Mouse (Mus musculus) cerebral cortex, adult 2 months (tissue): Measurements from ENCODE around the gene Creb5.

ENCODE experiments used
- WGBS: fragments of 180-500 bp; shearing (Covaris S2); methylation state at CpG from one replicate; pipeline ENCODE4 v1.1.7; 2018; 5-methylcytosine and 5-hydroxymethylcytosine counted together

Gene Creb5

DNA sequence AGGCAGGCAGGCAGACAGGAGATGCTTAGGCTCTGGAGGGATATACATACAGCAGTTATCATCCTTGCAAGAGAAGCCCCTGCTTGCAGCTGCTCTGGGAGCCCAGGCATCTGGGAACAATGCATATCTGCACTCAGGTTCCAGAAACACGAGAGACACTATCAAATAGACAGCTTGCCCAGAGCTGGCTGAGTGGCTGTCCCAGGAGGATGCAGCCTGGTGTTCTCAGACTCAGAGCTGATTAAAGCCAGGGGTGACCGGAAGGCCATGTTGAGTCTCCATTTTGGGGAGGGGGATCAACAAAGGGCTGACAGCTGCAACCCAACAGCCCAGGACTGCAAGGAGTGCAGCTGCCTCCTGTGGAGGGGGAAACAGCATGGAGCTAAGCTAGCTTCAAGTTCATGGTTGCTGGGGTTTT lies 258.4 kb downstream of the Creb5 start:
- WGBS: 52% methylated on average over 2 of the region's 2 CpGs

DNA sequence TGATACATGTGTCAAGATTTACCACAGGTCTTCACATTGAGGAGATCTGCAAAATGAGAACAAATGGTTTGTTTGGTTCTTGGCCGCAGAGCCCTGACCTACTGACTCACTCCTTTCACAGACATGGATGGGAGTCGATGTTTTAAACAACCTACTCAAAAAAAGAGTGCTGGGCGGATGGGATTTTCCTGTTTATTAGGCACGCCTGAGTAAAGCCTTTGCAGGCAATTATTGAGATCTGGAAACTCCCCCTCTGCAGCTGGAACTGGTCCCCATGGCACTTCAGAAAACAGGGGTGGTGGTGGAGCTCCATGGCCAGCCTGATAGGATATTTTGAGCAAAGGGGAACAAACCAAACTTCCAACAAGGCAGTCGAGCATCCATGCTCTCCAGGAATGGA lies 258.9 kb downstream of the Creb5 start:
- 52% methylated on average over 5 of the region's 5 CpGs for WGBS

DNA sequence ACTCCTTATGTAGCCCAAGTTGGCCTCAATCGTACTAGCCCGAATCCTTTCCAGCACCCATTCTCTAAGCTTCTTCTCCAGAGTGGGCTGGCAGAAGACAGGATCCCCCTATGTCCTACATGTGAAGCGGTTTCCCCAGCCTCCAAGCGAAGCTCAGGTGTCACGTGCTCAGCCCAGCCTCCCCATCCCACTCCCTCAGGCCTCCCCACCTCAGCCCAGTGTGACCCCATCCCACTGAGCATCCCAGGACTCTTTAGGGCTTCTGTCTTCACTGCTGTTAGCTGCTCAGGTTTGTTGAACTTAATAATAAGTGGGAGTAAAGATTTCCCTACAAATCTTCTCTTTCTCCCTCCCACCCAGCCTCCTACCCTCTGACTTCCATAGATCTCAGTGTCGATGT lies 261.2 kb downstream of the Creb5 start:
- 87% methylated on average over 6 of the region's 6 CpGs for WGBS

DNA sequence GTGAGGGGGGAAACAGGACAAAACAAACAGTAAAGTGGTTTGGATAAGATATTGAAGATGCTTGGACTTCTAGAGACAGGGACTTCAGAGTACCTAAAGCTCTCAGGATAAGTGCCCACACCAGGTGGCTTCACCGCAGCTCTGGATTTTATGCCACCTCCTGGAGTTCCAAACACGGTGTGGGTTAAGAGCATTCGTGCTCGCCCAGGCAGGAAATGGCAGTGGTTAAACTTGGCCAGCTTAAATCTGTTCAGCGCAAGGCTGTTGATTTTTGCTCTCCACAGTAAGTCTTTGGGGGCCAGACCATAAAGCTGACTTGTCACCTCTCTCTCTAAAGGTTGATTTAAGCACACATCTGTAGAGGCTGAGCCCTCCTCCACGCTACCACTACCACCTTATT lies 262.3 kb downstream of the Creb5 start:
- 60% methylated on average over 6 of the region's 6 CpGs for WGBS

DNA sequence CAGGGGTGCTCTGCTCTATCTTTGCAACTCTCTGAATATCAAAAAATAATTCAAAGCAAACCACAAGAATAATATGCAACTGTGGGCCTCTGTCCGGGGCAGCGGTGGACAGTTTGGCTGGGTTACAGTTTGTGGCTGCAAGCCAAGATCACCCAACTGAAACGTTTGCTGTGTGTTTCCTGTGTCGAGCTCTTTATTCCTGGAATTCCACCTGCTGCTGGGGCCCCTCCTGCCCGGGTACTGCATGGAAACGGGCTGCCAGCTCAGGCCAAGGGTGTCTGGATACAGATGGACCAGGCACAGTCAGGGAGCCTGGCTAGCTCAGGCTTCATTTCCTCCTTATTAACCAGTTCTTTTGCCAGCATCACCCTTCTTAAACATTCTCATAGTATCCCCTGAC lies 269.0 kb downstream of the Creb5 start:
- 32% methylated on average over 6 of the region's 6 CpGs for WGBS

DNA sequence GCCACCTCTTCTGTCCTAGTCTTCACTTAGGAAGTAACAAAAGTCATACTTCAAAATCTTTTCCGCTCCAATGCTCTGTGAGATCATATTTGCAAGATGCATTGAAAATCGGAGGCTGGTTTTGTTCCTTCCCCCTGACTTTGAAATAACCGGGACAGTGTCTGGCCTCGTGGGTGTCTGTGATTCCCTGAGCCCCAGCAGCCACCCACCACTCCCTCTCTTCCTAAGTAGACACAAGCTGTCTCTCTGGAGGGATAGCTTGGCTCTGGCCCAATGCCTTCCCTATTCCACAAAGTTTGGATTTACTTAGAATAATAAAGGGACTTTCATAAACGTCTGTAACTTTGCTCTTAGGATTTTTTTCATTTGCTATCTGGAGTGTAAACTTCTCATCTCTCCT lies 273.9 kb downstream of the Creb5 start:
- WGBS: 43% methylated on average over 5 of the region's 5 CpGs

DNA sequence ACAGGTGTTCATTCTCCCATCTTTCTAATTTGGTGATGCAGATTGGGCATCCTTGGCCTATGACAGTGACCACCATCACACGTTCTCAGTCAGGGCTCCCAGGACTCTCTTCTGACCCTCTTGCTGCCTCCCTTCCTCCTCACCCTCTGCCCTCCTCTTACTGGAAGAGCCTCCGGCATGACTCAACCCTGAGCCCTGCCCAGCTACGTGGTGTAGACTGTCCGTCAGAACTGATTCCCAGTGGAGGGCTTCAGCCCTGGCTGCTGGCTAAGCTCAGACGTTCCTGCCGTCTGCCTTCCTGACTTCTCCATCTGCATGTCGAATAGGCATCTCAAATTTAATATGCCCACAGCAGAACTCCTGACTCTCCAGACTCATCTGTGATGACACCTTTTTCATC lies 275.5 kb downstream of the Creb5 start:
- WGBS: 91% methylated on average over 7 of the region's 7 CpGs

DNA sequence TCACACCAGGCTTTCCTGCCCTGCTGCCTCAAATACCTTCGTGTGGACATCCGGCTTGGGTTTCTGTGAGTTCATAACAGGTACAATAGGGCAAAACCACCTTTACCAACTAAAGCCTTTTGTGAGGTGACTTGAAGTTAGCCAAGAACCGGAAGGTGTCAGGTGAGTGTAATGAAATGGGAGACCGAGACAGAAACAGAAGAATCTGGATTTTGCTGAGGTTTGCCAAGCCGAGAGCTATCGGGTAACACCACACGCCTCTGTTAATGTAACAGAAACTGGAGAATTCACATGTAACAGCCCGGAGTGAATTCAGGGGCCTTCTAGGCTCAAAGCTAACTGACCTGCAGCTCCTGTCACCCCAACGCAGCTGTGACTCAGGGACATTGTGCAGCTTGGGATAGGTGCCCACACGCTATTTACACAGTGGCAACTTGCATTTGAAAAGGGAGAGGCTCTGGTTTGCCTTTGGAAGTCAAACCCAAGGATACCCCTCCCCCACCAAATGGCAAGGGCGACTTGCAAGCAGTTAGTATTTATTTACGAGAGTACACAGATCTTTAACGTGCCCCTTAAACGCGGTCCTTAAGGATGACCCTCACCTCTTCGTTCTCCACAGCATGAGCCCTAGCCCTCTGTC lies 276.6 kb downstream of the Creb5 start:
- 92% methylated on average over 16 of the region's 16 CpGs for WGBS

DNA sequence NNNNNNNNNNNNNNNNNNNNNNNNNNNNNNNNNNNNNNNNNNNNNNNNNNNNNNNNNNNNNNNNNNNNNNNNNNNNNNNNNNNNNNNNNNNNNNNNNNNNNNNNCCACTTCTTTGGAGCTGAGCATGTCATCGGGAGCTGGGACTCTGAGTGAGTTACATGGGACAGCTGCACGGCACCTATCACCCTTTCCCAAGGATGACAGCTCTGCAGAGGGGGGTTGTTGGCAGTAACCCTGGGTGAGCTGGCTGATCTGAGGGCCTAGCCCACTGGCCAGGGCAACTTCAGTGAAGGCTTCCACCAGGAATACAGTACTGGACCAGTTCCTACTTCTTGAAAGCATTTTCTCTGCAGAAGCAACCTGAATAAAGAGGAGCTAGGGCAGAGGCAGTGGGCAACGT lies 282.4 kb downstream of the Creb5 start:
- 79% methylated on average over 3 of the region's 3 CpGs for WGBS

DNA sequence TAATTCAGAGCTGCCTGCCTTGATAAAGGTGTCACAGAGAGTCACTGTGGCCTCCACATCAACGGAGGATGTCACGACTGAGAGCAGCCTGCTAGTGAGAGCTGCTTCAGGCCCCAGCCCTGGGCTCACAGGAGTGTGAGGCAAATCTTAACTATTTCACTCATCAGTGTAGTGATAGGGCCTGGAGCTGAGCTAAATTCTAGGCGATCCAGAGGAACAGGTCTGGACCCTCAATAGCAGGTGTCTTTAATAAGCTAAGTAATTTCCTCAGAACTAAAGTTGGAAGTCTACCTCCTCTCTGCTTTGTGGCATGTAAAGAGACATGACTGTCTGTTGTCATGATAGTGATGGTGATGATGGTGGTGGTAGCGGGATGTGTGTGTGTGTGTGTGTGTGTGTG lies 283.8 kb downstream of the Creb5 start:
- 96% methylated on average over 4 of the region's 4 CpGs for WGBS

DNA sequence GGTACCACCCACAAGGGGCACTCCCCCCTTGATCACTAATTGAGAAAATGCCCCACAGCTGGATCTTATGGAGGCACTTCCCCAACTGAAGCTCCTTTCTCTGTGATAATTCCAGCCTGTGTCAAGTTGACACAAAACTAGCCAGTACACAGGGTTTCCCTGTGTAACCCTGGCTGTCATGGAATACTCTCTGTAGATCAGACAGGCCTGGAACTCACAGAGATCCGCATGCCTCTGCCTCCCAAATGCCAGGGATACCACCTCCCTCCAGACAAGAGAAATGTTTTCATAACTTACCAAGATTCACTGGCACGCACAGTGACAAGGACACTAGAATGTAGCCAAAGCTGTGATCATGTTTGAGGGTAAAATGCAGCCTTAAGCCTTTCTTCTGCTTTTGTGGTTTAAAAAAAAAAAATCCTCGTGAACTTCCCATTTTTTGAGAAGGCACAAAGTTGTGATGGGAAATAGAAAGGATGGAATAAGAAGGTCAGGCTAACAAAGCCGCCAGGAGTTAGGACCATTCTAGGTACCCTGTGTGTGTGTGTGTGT lies 284.6 kb downstream of the Creb5 start:
- WGBS: 90% methylated on average over 4 of the region's 4 CpGs

DNA sequence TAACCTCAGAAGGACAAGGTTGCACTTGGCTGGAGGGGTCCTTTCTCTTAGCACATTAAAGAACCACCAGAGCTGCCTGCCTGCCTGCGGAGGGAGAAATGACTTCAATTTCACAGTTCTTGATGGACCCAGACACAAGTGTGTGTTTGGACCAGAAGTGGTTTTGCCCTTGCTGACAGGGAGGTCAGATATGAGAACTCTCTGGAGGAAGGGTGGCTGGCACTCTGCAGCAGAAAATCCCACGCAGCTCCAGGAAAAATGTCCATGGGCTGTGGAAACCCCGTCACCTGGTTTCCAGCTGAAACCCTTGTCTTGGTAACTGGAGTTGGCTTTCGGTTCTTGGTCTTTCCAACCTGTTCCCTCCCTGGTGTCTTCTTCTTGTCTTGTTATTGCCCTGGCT lies 285.4 kb downstream of the Creb5 start:
- WGBS: 80% methylated on average over 4 of the region's 4 CpGs

DNA sequence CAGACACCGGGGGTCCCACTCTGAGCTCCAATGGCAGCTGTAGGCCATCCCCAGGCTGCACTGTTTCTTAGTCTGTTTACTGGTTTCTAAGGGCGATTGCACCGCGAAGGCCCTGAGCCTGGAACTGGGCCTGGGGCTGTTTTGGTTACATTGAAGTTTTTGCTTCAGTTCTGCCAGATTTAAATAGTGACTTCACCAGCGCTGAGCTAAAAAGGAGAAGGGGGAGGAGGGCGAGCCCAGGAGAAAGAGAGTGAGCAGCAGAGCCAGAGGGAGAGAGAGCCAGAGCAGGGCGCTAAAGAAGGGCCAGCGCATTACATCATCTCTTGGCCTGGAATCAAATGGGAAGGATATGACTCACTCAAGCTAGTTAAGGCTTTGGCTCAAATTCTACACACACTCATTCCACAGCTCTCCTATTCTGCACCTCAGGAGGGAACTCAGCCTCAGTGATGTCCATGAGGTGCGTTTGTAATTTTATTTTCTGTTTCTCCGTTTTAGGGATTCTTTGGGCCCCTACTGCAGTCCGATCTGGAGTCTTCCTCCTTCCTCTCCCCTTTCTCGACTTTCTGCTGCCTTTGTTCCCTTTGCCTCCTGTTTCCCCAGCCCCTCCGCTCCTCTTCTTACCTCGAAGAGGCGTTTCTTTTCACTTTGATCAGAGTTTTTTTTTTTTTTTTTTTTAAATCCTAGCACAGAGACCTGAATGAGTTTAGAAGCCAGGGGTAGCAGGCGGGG lies 286.1 kb downstream of the Creb5 start:
- WGBS: 3% methylated on average over 15 of the region's 16 CpGs

DNA sequence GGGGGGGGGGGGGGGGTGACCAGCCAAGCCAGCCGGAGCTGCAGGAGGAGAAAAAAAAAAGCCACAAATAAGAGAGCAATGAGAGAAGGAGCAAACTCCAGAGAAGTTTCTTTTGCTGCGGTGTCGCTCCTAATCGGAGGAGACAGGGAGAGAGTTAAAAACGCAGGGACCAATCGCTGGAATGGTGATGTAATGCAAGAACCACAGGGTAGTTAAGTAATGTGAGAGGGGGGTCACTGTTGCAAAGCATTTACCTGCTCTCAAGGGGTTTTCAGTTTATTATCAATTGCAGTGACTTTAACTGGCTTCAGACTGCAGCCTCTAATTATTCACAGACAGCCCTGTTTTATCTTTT lies 286.6 kb downstream of the Creb5 start:
- WGBS: 2% methylated on average over 5 of the region's 6 CpGs

DNA sequence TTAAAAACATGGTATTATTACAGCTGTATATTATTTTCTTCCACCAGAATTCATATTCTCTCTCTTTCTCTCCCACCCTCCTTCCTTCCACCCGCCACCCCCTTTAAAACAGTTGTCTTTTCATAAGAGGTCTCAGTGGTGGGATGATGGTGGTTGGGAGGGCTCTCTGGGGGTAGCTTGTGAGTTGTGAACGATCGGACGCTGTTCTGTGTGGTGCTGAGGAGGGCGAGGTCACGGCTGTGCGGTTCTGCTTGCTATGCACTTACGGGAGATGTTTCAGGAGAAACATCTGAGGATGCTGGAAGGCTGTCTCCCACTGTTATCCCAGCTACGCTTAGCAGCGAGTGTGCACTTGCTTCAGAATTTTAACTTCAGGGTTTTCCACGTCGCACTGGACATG lies 287.0 kb downstream of the Creb5 start:
- WGBS: 29% methylated on average over 12 of the region's 12 CpGs

DNA sequence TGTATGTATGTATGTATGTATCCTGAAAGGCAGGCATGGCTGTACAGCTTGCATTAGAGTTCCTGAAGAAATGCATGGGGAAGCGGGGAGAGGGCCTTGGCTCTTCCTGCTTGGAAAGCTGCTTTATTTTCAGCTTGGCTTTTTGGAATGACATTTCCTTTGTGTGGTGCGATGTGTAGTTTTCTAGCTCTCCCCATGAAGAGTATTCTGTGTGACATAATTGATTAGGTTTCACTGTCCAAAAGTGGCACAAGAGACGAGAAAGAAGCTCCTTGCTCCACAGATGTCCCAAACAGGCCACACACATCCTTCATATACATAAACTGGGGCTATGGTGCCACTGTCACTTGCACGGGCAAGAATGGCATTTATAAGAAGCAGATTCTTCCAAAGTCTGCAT lies 288.1 kb downstream of the Creb5 start:
- 82% methylated on average over 4 of the region's 4 CpGs for WGBS

DNA sequence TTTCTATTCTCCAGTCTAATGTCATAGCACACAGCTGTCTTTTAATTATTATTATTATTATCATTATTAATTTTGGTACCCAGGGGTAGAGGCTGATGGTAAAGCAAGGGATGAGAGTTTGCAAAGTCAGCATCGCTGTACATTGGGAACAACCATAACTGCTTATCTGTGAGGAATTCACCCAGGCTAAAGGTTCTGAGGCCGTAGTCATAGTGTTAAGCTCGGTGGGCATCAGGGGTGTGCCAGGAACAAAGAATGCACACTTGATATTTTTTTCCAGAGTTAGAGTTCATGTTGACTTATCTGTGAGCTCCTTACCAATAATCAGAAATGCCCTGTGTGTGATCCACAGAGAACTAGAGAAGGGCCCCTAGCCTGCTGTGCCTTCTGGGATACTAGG lies 288.8 kb downstream of the Creb5 start:
- WGBS: 97% methylated on average over 3 of the region's 3 CpGs

DNA sequence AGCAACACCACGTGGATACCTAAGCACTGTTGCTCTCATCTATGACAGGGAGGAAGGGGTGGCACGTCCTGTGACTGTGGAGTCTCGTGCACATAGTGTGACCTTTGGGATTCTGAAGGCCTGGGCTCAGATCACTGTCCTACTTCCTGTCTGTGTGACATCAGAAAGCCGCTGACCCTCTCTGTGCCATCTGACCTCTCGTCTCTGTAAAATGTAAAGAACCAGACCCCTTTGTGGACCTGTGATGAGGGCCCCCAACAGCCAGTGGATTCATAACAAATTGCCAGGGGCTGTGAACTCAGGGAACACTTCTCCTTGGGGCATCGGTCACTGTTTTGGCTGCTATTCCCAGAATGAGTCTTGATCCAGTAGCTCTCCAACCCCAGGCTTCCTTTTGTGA lies 289.8 kb downstream of the Creb5 start:
- 85% methylated on average over 6 of the region's 6 CpGs for WGBS

DNA sequence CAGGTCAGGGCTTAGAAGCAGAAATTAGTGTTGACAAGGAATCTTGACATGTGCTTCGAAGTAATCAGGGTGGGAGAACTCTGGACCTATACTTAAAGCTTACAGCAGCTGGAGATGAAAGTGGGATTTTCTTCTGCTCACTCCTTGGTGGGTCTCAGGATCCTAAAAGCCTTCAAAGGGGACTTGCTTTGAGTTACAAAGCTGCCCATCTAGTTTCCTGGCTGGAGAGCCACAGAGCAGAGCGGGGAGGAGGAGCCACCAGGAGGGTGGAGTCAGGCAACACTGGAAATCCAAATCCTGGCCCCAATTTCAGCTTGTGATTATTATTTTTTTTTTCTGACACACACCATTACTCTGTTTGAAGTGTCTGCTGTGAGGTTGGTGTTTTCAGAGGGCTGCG lies 290.7 kb downstream of the Creb5 start:
- 91% methylated on average over 3 of the region's 3 CpGs for WGBS

DNA sequence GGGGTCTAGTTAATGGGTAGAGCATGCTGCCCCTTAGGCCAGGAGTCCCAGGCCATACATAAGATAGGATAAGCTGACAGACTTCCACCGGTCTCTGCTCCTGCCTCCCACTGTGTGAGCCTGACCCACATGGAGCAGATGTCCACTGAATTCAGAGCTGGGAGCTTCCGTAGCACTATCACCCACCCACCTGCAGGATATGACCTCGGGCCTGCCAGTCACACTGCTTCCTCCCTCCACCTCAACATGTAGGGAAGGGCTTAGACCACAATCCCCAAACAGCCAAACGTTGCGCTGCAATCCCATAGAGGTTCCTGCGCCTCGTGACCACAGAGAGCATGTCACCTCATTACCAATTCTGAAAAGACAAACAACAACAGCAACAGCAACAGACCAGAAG lies 293.3 kb downstream of the Creb5 start:
- 79% methylated on average over 7 of the region's 7 CpGs for WGBS

DNA sequence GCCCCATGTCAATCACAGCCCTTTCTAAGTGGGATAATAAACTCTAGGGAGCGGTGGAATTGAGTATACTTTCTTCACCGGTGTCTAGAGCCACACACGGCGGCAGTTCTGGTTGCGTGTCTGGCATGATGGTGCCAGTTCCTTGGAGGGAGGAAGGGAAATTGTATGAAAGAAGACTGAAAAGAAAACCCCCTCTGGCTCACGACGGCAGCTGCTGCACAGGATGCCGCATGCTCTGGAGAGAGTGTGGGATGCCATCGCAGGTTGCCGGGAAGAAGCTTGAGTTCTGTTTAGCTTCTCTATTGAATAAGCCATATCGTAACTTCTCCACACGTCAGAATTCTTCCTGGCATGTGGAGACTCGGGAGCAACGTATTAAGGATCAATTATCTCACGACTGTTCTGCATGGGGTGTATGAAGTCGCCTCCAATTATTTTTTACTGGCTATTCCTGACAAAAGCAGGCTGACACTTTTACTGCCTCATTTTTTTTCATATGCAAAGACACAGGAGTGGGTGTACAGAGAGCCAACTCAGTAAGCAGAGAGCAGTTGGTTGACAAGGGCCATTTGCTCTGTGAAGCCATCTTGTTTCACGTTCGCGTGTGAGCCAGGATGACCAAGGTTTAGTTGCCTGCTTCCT lies 296.3 kb downstream of the Creb5 start:
- 35% methylated on average over 19 of the region's 19 CpGs for WGBS

DNA sequence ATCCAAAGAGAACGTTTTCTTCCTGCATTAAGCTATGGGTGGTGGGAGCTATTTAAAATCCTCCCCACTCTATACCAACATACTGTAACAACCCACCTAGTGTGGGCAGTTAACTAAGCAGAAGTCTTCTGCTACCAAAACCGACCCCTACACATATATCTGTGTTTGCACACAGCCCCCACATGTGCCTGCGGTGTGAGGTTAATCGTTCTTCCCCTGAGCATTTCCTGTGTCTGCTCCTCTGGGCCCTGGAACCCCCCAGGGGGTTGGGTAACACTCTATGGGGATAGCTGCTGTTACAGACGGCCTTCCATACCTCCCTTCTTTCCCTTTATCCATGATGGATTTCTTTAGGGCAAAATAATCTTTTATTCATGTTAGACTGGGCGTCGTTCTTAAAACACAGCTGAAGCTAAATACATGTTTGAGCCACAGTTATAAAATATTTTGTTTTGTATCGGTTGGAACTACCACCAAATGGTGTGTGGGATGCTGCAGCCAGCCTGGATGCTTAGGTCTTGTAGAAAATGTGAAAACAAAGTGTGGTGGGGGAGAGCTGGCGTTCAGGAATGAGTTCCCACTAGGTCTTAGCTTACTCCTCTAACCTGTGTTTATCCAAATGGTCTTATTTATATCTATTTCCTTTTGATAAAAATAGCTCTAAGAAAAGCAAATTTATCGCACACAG lies 297.8 kb downstream of the Creb5 start:
- WGBS: 33% methylated on average over 10 of the region's 10 CpGs
